Mouse (Mus musculus): Measurements from ENCODE around the gene Smdt1.
"Not testable (repeated sequence)": the region's sequence is repeated elsewhere in the genome, so short reads cannot be mapped to it uniquely, and the experiment has no call there.

Smdt1 gene

GRCm38 (mm10) chr15:82368851-82369250 is 30.1 kb downstream of the Smdt1 start:
- DNase-seq (ENCODE audit: low spot score in 2 of 2), result no peak

GRCm38 (mm10) chr15:82372446-82372845 is 33.7 kb downstream of the Smdt1 start:
- DNase-seq (ENCODE audit: low spot score in 2 of 2), result no peak

- DNase-seq (ENCODE audit: low spot score in 2 of 2), result no peak
These were observed 34.2 kb downstream of the Smdt1 start for GRCm38 (mm10) chr15:82372991-82373390.

DNA sequence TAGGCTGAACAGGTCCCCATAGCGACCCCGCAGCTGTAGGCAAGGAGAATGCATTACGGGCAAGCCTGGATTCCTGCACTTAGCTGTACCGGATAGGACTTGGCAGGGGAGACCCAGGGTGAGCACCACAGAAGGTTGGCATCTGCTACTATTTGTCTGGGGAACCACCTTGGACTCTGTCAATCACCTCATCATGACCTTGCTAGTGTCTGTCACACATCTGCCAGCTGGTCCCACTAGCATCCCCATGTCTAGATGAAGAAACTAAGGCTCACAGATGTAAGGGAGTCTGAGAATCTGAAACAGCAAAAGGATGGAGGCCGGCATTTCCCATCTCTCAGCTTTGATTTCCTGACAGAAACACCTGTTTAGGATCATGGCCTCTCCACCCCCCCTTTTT is 35.7 kb downstream of the Smdt1 start:
- no peak for DNase-seq (ENCODE audit: low spot score in 2 of 2)

GRCm38 (mm10) chr15:82375855-82376254 is 37.1 kb downstream of the Smdt1 start:
- DNase-seq (ENCODE audit: low spot score in 2 of 2), result no peak

- peak; percentile 23 to 31 for DNase-seq (ENCODE audit: low spot score in 2 of 2)
These were observed 37.8 kb downstream of the Smdt1 start for GRCm38 (mm10) chr15:82376393-82377138.

- DNase-seq (ENCODE audit: low spot score in 2 of 2), result no peak
These were observed 38.9 kb downstream of the Smdt1 start for GRCm38 (mm10) chr15:82377701-82378100.

GRCm38 (mm10) chr15:82378261-82379180 is 39.8 kb downstream of the Smdt1 start:
- DNase-seq (ENCODE audit: low spot score in 2 of 2), result no peak

DNA sequence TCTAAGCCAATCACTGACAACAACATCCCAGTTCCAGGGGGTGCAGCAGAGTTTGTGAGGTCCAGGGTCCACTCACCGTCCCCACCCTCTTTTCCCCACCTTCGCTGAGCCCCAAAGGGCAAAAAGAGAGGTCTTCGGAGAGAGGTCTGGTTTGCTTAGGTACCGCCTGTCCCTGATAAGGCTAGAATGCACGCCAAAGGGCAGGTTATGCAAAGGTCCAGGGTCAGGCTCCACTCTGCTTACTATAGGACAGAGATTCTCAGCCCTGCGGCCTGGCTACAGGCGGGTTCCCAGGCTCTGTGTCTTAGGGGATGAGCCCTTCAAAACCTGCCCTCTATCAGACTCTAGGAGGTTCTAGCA is 40.7 kb downstream of the Smdt1 start:
- no peak for DNase-seq (ENCODE audit: low spot score in 2 of 2)

- DNase-seq (ENCODE audit: low spot score in 2 of 2), result peak in 1 of 2 experiments; percentile 10
These were observed 41.3 kb downstream of the Smdt1 start, which contains the start of gene Cyp2d22 for GRCm38 (mm10) chr15:82379871-82380713. Cyp2d22 (minus strand) TSS chr15:82380260.

DNA sequence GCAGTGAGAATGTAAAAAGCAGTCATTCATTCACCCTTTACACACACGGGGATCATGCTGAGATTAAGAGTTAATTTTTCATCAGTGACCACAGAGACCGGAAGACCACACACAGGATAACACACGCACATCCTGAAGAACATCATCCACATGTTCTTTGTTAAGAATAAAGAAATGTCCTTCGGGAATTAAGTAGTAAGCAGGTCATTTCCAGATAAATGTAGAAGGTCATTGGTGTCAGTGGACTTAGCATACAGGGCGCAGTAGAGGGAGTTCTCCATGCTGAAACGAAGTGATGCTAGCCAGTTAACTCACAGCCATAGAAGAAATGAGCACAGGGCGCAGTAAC is 41.9 kb downstream of the Smdt1 start:
- DNase-seq (ENCODE audit: low spot score in 2 of 2), result no peak

- DNase-seq (ENCODE audit: low spot score in 2 of 2), result no peak
These were observed 43.7 kb downstream of the Smdt1 start for GRCm38 (mm10) chr15:82382441-82382840.

- DNase-seq (ENCODE audit: low spot score in 2 of 2), result no peak
These were observed 47.0 kb downstream of the Smdt1 start for GRCm38 (mm10) chr15:82385729-82386128.

DNA sequence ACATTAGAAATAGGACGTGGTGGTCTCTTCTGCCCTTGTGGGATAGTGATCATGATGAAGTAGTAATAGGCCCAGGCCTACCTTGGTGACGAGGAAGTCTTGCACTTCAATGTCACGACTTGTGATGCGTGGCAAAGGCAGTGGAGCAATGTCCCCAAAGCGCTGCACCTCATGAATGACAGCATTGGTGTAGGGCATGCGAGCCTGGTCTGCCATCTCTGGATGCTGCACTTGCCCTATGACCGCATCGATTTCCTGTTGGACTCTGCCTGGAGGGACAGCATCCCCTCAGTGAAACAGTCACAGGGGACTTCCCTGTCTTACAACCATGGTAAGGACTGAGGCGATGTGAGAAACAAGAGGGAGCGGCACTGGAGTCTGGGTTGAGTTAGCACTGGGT is 51.2 kb downstream of the Smdt1 start:
- not testable (repeated sequence) for DNase-seq (ENCODE audit: low spot score in 2 of 2)

- DNase-seq (ENCODE audit: low spot score in 2 of 2), result not testable (repeated sequence)
These were observed 55.2 kb downstream of the Smdt1 start, which contains the start of gene Cyp2d11 for GRCm38 (mm10) chr15:82393922-82394321. Cyp2d11 (minus strand) TSS chr15:82394022.

DNA sequence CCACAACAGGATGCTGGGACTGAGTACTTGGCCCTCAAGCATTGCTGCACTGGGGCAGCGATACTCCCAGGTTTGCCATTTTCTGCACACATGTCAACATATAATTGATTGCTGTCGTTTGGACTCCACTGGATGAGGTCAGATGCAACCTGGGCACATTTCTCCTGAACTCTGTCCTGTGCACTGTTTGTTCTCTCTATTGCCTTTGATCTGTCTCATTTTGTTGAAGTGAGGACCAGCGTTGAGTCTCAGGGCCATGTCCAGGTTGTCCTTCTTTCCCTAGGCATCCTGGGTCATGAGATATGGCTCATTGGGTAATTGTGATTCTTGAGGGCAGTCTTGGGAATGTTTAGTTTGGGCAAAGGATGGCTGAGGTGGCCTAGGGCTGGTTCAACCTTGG is 57.2 kb downstream of the Smdt1 start:
- DNase-seq (ENCODE audit: low spot score in 2 of 2), result not testable (repeated sequence)
